Mouse (Mus musculus): ENCODE results near the gene Vps45.
"Not testable (repeated sequence)": the region's sequence is repeated elsewhere in the genome, so short reads cannot be mapped to it uniquely, and the experiment has no call there.

Vps45 gene

DNA sequence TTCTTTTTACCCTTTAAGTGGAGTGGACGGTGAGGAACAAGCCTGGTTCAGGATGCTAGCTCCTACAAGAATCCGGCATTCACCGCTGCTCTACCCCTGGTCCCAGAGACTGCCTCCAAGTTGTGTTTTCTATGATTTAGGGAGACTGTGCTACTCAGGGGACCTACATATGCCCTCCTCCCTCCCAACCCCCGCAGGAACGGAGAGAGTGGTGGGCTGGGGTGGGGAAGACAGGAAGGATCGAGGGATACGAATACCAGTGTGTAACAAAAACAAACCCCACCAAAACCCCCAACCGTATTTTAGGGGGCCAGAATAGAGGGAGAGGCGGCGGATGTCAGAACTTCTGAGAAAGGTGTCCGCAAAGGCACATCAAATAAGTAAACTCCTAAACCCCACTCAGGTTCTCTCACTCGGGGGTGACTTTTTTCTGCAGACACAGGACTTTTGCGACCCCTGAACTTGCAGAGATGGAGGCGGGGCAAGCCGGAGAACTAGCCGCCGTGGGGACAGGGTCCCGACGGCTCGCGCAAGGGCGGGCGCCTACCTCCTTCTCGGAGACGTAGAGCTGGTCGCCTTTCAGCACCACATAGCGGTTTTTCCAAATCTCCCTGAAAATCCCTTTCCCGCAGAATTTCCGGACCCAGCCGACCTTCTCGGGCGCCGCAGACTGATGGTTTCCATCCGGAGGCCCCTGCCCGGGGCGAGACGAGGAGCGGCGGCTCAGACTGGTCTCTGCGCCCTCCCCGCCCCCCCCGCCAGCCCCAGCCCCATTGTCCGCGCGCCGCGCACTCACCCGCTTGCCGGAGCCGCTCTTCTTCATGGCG is 63.1 kb downstream of the Vps45 start:
- DNase-seq, result peak; percentile 48

DNA sequence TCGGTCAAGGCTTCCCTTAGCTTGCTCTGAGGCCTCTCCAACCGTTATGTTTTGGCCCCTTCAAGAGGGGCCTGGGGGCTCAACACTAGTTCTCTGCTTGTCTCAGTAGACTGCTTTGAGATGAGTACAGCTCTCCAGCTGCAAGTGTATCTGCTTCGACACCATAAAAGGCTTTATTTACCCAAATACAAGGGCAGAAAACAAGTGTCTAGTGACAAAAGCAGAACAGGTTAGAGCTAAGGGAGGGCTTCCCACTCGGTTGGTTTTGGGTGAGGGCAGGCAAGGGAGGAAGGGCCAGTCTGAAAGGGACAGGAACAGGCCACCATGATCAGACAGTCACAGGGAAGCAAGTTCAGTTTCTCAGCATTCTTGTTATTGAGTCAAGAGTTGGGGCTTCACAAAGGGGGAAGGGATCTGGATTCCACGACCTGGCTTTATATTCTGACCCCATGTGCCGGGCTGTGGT is 63.9 kb downstream of the Vps45 start:
- DNase-seq, result no peak

DNA sequence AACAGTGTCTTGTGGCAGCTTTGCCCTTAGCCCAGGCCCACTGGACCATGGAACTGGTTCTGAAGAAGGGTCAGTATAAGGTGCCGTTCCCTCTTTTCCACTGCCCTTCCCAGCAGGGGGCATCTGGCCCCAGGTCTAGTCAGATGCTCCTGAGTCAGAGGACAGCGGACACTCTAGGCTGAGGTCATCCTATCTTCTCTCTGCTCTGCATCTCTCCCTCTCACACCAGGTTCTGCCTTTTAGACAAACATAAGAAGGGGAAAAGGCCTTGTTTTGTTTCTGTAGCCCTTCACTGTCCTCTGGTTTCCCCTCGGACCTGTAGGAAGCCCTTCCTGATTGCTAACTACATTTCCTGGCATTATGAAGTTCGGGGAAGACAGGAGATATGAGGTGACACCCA is 64.4 kb downstream of the Vps45 start:
- DNase-seq, result peak; percentile 42

DNA sequence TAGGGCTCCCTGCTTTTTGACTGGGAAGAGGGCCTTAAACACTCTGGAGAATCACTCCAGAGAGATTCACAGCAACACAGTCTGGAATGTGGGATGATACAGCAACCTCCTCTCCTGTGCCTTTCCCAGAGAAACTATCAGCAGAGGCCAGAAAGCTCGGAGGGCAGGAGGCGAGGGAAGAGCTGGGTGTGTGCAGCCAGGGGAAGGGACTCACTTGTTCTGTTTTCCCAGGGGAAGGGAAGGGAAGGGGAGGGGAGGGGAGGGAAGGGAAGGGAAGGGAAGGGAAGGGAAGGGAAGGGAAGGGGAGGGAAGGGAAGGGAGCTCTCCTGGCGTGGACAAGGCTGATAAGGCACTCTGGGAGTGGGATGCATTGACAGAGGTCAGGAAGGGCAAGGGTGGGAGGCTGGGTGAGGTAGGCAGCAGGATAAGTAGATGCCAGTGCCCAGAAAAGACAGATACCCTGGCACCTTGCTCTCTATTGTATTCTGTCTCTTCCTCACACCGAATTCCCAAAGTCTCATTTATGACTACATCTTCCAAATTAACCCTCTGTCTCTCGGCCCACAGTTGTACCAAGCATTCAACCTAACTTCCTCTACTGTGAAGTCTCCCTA is 65.2 kb downstream of the Vps45 start:
- no peak for DNase-seq

DNA sequence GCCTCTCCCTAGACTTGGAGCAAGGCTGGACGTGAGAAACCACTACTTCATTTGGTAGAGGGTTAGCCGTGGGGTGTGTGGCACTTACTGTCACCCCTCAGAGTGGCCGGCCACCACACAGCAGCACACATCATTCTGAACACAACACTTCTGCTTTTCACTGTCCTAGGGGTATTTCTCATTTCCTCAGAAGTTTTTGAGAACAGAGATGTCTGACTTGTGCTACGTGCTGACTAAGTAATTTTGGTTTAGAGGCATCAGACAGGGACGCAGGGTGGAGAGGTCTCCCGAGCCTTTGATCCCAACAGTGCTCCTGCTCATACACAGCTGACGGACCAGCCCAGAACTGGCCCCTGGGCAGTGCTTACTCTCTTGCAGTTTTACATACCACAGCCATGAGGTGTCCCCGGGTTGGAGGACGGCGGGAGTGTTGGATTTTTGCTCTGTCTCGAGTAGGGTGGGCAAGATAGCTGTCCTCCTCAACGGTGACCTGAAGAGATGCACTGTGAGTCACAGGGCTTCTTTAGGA is 67.8 kb downstream of the Vps45 start:
- no peak for DNase-seq

DNA sequence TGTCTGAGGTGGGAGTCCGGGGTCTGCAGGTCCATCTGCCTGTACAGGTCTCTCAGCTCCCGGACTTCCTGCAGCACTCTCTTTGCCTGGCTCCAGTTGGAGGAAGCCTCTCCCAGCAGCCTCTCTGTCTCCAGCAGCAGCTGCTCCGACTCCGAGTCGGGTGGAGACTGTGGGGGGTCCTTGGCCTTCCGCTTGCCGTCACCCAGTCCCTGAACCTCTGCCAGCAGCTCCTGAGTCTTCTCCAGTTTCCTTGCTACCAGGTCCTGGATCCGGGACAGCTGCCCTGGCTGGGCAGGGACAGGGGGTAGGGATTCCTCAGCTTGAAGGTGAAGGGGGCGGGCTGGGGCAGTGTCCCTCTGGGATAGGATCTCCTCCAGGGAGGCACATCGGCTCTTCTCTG is 69.3 kb downstream of the Vps45 start:
- DNase-seq, result peak; percentile 47

DNA sequence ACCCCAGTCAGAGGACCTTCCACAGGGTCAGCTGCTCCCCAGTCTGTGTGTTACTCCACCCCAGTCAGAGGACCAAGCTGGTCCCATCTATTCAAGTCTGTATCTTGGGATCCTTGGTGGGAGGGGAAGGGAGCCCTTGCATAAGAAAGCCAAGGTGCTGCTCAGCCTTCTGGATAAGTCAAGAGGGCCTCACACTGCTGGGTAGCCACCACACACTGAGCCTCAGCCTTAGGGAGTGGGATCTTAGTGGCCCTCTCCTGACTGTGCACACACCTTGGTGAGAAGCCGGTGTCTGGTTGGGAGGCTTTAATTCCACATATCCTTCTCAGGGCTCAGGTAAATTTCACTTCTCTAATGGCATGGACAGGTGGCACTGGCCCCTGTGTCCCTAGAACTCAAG is 70.1 kb downstream of the Vps45 start:
- no peak for DNase-seq

DNA sequence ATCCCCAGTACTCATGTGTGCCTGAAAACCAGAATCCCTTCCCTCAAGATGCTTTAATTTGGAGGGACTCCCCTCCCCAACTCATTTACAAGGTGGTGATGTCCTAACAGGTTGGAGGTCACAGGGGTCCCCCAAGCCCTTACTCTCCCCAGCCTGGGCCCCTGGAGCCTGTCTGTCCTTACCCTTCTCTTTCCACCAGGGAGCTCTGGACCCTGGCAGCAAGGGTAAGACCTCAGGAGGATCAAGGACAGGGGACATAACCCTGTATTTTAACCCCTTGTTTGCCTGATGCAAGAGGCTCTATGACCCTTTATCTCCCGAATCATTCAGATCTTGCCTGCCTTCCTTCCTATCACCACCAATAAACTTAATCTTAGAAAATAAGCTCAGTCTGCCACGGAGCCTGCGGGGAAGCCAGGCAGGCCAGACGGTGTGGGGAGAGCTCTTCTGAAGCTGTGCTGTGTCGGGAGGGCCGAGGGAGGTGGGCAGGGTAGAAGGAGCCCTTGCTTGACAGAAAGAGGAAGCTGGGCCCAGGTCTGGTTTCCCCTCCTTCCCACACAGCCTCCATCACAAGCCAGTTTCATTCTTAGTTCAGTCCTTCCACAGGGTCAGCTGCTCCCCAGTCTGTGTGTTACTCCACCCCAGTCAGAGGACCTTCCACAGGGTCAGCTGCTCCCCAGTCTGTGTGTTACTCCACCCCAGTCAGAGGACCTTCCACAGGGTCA is 70.7 kb downstream of the Vps45 start:
- DNase-seq, result no peak

DNA sequence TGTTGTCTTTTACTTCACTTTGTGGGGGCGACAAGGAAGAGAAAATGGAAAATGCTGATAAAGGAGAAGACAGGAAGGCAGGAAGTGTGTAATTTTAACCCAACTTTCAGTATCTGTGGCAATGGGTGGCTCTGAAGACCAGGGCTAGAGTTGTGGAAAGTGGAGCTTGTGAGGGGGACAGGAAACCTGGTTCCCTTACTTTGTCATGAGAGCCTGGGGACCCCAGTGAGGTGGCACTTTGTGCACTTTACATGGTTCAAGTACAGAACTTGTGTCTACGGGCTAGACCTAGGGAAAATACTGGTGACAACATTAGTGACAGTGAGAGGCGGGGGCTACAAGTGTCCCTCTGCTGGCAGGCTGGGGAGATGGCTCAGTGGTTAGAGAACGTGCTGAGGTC is 71.3 kb downstream of the Vps45 start:
- no peak for DNase-seq

DNA sequence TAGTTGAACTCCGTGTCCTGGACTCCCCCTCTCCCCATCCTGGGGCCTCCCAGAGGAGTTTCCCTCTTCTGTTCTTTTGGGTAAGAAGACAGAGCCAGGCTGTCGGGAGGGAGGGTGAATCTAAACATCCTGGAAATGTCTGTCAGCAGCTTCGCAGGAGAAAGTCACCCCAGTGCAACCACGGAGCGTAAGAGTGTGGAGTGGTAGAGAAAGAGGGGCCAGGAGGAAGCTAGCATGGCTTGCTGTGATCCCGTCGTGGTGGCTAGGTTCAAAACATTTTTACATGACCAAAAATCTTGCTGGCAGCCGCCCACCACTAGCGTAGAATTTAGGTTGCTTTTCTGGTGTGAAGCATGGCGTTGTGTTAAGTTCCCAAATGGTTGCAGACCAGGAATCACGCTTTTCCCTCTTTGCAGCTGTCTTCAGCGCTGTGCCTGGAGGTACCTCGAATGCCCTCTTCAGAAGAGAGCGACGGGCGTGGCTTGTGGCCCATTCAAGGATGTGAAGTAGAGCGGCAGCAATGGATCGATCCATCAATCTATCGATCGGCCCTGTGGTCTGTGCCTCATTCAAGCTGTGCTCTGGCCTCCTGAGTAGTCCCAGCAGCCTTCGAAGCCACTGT is 72.2 kb downstream of the Vps45 start:
- no peak for DNase-seq

DNA sequence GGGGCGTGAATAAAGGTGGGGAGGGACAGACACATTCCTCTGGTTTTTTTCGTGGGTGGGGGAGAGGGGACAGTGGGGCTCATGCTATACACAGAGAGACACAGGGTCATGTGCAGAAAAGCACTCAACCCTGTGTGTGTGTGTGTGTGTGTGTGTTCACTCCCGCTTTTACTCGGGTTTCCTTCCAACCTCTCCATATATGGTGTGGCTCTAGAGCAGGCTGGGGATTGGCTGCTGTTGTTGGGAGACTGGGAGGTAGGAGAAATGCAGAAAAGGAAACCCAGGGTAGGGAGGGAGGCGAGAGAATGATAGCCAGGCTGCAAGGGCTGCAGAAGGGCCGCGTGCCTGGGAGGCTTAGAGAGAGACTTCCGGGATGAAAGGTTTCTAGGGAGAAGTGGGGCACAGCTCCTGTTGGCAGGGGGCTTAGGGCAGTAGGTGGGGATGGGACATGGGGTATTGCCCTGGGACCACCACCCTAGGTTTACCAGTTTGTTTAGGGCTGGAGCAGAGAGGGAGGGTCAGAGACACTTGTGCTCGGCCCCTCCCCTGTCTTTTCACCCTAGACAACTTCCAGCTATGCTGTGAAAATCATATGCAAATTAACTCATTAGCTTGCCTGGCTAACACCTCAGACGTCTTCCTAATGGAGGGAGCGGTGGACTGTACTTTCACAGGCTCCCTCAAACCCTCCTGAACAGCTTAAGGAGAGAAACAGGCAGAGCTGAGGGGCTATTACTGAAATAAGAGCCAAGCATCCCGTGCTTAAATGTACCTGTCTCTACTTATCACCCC is 72.9 kb downstream of the Vps45 start:
- peak; percentile 38 for DNase-seq

DNA sequence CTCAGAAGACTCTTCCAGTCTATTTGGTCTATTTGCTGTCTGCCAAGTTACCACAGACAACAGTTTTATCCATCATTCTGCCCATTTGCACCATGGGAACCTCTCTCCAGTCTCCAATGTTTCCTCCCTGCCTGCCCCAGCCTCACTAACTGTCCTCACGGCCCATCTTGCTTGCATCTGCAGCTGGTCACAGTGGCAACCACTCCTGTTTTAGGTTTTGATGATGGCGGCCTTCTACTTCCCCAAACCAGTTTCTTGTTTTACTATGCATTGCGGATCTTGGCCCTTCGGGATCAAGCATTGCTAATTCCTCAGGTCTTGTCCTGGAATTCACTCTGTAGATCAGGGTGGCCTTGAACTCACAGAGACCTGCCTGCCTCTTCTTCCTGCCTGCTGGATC is 76.1 kb downstream of the Vps45 start:
- no peak for DNase-seq

DNA sequence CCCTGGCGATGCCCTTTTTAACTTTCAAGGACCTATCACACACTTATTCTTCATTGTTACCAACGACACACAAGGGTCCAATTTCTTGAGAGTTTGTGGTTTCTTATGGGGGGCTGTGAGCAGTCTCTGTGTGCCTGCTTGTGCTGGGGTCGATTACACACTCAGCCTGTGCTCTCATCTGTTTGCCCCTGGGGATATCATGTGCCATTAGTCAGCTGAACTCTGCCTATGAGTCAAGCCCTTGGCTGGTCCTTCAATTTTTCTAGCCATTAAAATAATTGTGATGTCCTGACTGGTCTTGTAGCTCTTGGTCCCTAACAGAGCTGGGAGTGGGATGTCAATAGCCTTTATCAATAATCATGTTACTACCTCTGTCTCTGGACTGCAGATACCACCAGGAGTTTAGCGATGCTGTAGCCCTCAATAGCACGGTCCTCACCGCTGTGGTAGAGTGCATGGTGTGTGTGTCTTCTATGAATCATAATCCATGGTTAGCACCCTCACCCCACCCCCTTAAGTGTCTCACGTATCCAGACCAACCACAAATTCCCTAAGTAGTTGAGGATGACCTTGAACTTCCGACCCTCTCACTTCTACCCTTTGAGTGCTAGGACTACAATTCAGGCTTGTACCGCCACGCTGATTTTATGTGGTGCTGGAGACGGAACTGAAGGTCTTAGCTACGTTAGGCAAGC is 77.8 kb downstream of the Vps45 start:
- no peak for DNase-seq

DNA sequence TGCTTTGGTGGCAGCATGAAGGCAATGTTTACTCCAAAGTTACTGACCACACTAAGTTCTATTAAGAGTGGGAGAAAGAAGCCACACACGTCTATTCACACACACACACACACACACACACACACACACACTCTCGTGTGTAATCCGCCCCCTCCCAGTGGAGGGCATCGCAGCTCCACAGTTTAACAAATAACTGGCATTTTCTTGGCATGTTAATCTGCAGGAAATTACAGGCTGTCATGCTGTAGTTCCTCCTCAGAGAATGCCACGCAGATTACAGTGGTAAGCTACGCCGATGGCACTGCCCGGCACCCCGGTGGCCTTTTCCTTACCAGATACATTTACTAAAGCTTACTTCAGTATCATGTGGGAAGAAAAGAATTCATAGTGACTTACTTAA is 80.0 kb downstream of the Vps45 start:
- DNase-seq, result no peak

DNA sequence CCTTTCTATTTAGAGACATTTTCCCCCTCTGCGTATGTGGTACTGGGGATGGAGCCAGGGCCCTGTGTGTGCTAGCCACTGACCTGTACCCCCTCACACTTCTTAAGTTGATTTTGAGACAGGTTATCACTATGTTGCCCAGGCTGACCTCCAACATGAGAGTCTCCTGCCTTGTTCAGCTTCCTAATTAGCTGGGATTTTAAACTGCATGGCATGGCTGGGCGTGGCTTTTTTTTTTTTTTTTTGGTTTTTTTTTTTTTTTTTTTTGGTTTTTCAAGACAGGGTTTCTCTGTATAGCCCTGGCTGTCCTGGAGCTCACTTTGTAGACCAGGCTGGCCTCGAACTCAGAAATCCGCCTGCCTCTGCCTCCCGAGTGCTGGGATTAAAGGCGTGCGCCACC is 80.7 kb downstream of the Vps45 start:
- not testable (repeated sequence) for DNase-seq

DNA sequence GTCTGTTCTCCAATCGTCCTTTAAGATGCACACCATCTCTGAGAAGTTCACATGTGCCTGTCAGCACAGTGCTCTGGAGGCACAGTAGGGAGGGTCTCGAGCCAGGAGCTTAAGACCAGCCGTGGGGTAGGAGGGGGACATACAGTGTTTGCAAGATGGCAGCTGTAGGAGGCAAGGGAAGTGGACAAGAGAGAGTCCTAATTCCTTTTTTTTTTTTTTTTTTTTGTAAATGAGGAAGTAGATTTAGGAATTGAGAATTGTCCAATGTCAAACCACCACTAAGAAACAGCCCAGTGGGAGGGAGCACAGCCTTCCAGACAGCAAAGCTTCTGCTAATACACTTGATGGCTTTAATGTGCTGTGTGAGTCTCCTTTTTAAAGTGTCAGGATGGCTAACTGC is 81.2 kb downstream of the Vps45 start:
- no peak for DNase-seq

DNA sequence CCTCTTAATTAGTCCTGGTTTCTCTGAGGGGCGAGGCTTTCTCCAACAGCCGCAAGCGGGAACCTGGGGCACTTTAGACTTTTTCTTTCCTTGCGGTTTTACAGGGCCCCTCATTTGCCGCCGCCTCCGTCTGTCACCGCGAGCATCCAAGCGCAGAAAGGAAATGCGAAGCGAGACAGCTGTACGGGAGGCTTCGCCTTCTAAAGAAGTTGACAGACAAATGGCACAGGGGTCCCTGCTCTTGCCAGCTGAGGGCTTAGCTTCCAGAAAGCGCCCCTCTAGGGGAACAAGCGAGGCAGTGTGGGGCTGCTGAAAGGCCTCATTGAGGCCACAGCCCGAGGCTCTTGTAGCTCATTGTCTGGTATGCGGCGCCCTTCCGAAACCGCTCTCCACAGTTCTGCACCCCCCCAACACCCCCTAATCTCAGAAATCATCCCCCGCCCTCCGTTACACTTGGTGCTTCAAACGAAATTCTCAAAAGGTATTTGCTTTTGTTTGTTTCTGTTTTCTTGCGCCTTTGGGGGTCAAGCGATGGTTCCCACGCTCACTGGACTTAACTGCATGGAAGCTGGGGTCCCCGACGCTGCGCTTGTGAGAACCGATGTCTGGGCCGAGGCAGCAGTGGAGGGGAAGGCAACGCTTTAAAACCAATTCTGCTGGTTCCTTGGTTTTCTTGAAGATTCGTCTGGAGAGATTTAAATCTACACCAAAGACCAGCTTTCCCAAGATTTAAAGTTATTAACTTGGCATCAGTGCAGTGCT is 85.2 kb downstream of the Vps45 start:
- no peak for DNase-seq

DNA sequence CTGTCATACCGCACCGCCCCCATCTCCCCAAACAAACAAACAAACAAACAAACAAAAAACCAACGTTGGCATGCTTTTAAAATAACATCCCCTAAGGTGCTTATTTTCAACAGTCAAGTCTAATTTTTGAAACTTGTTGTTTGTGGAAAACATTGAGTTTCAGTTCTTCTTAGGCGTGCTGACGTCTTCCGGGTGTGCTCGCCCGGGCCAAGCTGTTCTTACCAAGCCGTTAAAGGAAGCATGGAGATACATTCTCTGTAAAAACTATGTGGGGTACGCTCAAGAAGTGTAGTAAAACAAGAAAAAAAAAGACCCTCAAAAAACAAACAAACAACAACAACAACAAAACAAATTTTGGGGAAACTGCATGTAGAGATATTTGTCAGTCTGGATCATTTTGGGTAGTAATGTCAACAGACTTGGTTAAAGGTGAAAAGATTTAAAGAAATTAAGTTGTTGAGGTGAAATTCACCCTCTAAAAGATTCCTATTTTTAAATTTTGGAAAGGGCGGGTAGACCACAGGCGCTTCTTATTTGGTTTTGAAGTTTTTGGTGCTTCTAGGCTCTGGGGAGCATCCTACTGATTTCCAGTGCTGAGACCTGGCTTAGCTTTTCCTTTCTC is 85.9 kb downstream of the Vps45 start:
- DNase-seq, result no peak

DNA sequence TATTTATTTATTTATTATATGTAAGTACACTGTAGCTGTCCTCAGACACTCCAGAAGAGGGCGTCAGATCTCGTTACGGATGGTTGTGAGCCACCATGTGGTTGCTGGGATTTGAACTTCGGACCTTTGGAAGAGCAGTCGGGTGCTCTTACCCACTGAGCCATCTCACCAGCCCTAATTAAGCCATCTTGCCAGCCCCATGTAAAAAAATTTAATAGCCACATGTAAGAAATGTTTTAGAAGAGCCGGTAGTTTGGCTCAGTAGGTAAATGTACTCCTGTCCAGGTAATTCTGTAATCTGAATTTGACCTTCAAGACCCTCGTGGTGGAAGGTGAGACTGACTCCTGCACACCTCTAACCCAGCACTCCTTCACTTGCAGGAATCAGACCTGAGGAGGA is 87.6 kb downstream of the Vps45 start:
- not testable (repeated sequence) for DNase-seq

DNA sequence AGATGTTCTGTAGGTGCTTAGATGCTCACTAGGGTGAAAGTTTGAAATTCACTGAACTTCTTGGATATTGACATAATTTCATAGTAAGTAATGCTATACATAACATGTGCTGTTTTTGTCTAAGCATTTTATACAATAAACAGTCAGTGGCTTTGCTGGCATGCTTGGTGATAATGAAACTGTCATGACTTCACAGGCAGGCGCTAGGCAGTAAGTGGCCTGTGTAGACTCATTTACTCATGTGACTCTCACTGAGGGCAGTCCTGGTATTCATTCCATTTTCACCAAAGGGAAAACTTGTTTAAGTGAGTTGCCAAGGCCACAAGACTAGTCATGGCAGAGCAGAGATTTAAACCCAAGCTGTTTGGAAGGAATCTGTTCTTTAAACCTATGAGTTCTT is 89.0 kb downstream of the Vps45 start:
- DNase-seq, result no peak

All from kidney, adult 18-20 months (tissue).